Mouse (Mus musculus) limb, embryonic 11.5 days (tissue): ENCODE measurements around the gene Gpc6. TPM values are rescaled to one million over a fixed set of nuclear protein-coding genes. Genes with fewer than 3 reads are reported as not detected.

ENCODE experiments used
- ATAC-seq: fragments of 200-750 bp; cut with Nextera tagmentation; 2 replicates; pipeline ENCODE4 v1.8.0; 2017; ENCODE audit warnings: low read depth; ENCODE audit not compliant: insufficient number of reproducible peaks, low FRiP score, low TSS enrichment
- DNase-seq: peaks from one replicate; pipeline ENCODE4 v3.0.0-alpha.2; 2015; ENCODE audit warnings: low spot score
- H3K27ac ChIP-seq: fragments of 300-500 bp; sonication (generic); replicated peaks from 2 replicates; pipeline ENCODE4 v1.5.1; 2014; ENCODE audit warnings: low read depth, mild to moderate bottlenecking, low read length
- H3K27me3 ChIP-seq: fragments of 300-500 bp; sonication (generic); 2 replicates; pipeline ENCODE4 v1.6.1; 2014; ENCODE audit warnings: mild to moderate bottlenecking, low read length, mixed read lengths; ENCODE audit not compliant: control insufficient read depth, insufficient read depth
- H3K36me3 ChIP-seq: fragments of 300-500 bp; sonication (generic); 2 replicates; pipeline ENCODE4 v1.6.1; 2014; ENCODE audit warnings: mild to moderate bottlenecking, low read length, moderate library complexity, mixed read lengths; ENCODE audit not compliant: control insufficient read depth, insufficient read depth
- H3K4me1 ChIP-seq: fragments of 300-500 bp; sonication (generic); 2 replicates; pipeline ENCODE4 v1.6.1; 2014; ENCODE audit warnings: low read length, mixed read lengths; ENCODE audit not compliant: control insufficient read depth, insufficient read depth
- H3K4me2 ChIP-seq: fragments of 300-500 bp; sonication (generic); 2 replicates; pipeline ENCODE4 v1.6.1; 2014; ENCODE audit warnings: low read depth, mild to moderate bottlenecking, moderate library complexity; ENCODE audit not compliant: severe bottlenecking
- H3K4me3 ChIP-seq: fragments of 300-500 bp; sonication (generic); 2 replicates; pipeline ENCODE4 v1.5.1; 2014; ENCODE audit warnings: low read depth, low read length
- H3K9ac ChIP-seq: fragments of 300-500 bp; sonication (generic); 2 replicates; pipeline ENCODE4 v1.6.1; 2014; ENCODE audit warnings: mild to moderate bottlenecking, low read length
- H3K9me3 ChIP-seq: fragments of 300-500 bp; sonication (generic); 2 replicates; pipeline ENCODE4 v1.6.1; 2016; ENCODE audit warnings: low read length; ENCODE audit not compliant: control insufficient read depth
- WGBS: fragments of 180-500 bp; shearing (Covaris S2); extraction: QIAGEN DNeasy Blood & Tissue Kit; methylation state at CpG from one replicate; pipeline ENCODE4 v1.1.7; 2014; 5-methylcytosine and 5-hydroxymethylcytosine counted together
- polyA plus RNA-seq: library from polyadenylated mRNA; unstranded; fragments of >200 nt; fragmentation: Nextera tagmentation; extraction: Ambion mirVana; gene quantifications from 2 replicates; pipeline ENCODE4 v1.2.1, GENCODE M21; 2014

Gpc6 gene
- polyA plus RNA-seq, 1 experiment from 2014 or later, result 39.1 TPM

DNA sequence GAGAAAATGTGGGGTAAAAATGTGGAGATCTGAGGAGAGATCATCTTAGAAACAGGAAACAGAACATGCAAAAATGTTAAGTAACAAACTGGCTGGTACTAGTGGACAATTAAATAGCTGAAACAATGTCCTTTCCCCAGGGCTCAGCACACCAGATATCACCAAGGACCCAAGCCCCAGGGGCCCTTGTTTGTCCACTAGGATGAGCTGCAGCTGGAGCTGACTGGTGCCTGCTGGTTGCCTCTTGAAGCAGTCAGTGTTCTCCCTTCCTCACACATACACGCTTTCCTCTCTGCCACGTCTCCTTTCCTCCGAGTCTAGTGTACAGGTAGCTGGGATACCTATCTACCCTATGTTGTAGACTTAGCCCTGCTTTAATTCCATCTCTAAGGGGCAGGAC is 320.5 kb downstream of the Gpc6 start:
- 93% methylated on average over 3 of the region's 3 CpGs for WGBS
- H3K9me3 ChIP-seq, result no peaks in the 10 kb centered on the region
- no peak for ATAC-seq
- no peak overlapping the region for H3K27ac ChIP-seq
- H3K36me3 ChIP-seq, result no peaks in the 10 kb centered on the region
- H3K9ac ChIP-seq, result no peak overlapping the region
- H3K4me3 ChIP-seq, result no peak overlapping the region
- H3K4me2 ChIP-seq, result no peak overlapping the region
- H3K27me3 ChIP-seq, result no peaks in the 10 kb centered on the region
- no peaks in the 10 kb centered on the region; the same call in 1 of the 2 replicates for H3K4me1 ChIP-seq
- no peak for DNase-seq

DNA sequence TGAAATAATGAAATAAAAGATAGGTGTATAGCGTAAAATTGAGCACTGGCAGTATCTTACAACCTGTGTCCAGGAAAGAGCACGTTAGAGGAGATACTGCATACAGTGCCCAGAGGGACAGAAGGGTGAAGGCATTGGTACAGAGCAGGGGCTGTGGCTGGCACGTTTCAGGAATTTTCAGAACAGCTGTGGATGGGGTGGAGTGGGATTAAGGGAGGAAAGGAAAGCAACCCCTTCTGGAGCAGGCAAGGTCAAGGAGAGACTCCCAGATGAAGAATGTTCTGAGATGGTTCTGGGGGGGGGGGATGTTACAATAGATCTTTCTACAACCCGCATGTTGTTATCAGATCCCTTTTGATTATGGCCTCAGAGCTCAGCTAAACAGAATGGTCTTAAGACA is 331.1 kb downstream of the Gpc6 start:
- ATAC-seq (no peak), DNase-seq (no peak)
- 90% methylated on average over 4 of the region's 4 CpGs for WGBS

DNA sequence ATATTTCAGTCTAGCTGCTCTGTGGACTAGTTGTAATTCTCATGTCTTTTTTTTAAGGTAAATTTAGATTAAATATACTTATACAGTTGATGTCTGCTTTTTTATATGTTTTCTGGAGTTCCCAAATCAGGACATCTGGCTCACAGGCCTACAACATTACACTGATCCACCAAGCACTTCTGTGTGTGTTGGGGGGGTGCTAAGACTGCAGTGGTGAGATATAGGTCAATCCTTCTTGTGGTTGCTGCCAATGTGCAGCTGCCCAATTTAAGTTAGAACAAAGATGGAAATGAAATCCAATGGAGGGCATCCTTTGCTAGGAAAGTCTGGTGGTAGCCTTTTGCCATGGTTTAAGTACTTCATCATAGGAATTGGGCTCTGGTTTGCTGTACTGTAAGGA is 340.5 kb downstream of the Gpc6 start:
- H3K9ac ChIP-seq, result no peak overlapping the region
- no peak overlapping the region for H3K4me2 ChIP-seq
- no peaks in the 10 kb centered on the region for H3K9me3 ChIP-seq
- no peaks in the 10 kb centered on the region for H3K4me1 ChIP-seq
- DNase-seq (no peak), ATAC-seq (no peak)
- H3K36me3 ChIP-seq, result no peaks in the 10 kb centered on the region
- no peaks in the 10 kb centered on the region for H3K27me3 ChIP-seq
- H3K27ac ChIP-seq, result no peak overlapping the region
- no peak overlapping the region for H3K4me3 ChIP-seq

More for the DNA sequence above, 331.1 kb downstream of the Gpc6 start:
- no peak overlapping the region for H3K4me2 ChIP-seq
- H3K9me3 ChIP-seq, result no peaks in the 10 kb centered on the region
- H3K4me3 ChIP-seq, result no peak overlapping the region
- no peak overlapping the region for H3K9ac ChIP-seq
- no peak overlapping the region for H3K27ac ChIP-seq
- H3K4me1 ChIP-seq, result no peaks in the 10 kb centered on the region
- no peaks in the 10 kb centered on the region for H3K27me3 ChIP-seq
- H3K36me3 ChIP-seq, result no peaks in the 10 kb centered on the region

DNA sequence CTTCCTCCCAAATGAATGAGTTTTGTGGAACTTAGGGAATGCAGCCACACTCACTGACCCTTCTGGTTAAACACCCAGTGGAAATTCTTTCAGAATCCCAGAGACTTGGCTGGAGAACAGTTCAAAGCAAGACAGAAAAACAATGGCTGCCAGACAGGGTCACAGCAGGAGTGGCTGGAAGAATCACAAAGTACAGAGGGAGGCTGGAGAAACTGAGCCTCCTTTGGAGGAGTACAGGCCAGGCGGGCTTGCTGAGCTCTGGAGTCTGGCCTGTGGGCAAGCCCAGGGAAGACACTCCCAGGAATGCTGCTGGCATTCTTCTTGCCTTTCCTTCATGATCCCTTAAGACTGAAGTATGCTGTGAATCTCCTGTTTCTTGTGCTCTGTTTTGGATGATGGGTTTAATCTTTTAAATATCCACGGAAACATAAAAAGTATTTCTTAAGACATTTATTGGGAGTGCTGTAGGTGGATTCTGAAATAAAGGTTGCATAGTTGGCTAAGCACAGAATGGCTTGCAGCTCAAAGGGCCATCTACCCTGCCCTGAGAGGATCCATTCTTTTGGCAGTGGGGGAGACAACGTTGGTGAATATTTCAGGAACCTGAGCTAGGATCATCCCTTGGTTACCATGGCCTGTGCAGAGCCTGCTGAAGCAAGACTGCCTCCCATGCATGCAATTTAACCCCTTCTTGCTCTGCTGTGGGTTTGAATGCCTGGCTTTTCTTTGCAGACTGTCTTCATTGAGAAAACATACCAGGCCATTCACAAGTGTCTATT is 342.9 kb downstream of the Gpc6 start:
- no peak for DNase-seq
- Histone ChIP-seq H3K27ac (no peak overlapping the region), H3K4me2 (no peak overlapping the region), H3K36me3 (no peaks in the 10 kb centered on the region), H3K4me3 (no peak overlapping the region), H3K4me1 (no peaks in the 10 kb centered on the region), H3K9ac (no peak overlapping the region), H3K9me3 (no peaks in the 10 kb centered on the region), H3K27me3 (no peaks in the 10 kb centered on the region)
- 69% methylated on average over 3 of the region's 3 CpGs for WGBS
- no peak for ATAC-seq

DNA sequence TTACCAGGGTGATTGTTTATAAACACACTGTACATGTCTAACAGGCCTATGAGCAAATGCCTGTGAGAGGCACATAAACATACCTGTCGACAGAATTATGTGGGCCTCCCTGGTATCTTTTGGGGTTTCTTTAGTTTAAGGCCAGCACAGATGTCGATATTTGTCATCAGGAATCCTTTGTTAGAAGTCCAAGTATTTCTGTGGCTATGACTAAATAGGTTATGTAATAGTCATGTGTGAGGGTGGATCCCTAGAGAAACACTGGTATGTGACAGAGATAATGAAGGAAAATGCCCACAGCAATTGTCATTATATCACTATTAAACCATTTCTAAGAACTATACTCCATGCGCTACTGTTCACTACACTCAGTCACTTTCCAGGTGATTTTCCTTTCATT is 358.5 kb downstream of the Gpc6 start:
- DNase-seq (no peak), ATAC-seq (no peak)
- WGBS, result 97% methylated on average over 3 of the region's 3 CpGs
- H3K4me3 ChIP-seq, result no peak overlapping the region
- H3K9me3 ChIP-seq, result no peaks in the 10 kb centered on the region
- no peak overlapping the region for H3K9ac ChIP-seq
- no peak overlapping the region for H3K4me2 ChIP-seq
- H3K36me3 ChIP-seq, result no peaks in the 10 kb centered on the region
- no peak overlapping the region for H3K27ac ChIP-seq
- H3K4me1 ChIP-seq, result no peaks in the 10 kb centered on the region
- no peaks in the 10 kb centered on the region for H3K27me3 ChIP-seq

DNA sequence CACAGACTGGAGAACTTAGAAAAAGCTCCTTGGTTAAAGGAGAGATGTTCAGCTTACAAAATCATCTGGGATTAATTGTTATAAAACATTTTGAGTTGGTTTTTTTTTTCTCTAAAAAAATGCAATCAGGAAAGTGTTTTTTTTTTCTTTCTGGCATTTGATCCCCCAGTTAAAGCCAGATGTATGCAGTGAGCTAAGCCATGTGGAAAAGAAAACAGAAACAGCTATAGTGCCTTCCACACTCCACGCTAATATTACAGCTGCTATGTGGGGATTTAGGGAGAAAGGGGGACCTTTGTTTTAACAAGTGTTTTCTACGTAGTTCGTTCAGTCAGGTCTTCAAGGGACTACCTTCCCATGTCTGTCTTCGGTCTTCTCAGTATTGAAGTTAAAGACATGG is 368.6 kb downstream of the Gpc6 start:
- no peak overlapping the region for H3K4me2 ChIP-seq
- H3K27me3 ChIP-seq, result no peaks in the 10 kb centered on the region
- DNase-seq (no peak), ATAC-seq (no peak)
- no peak overlapping the region for H3K4me3 ChIP-seq
- no peaks in the 10 kb centered on the region for H3K36me3 ChIP-seq
- H3K27ac ChIP-seq, result no peak overlapping the region
- H3K9me3 ChIP-seq, result no peaks in the 10 kb centered on the region
- WGBS, result 83% methylated on average over 4 of the region's 4 CpGs
- H3K9ac ChIP-seq, result no peak overlapping the region
- H3K4me1 ChIP-seq, result no peaks in the 10 kb centered on the region

DNA sequence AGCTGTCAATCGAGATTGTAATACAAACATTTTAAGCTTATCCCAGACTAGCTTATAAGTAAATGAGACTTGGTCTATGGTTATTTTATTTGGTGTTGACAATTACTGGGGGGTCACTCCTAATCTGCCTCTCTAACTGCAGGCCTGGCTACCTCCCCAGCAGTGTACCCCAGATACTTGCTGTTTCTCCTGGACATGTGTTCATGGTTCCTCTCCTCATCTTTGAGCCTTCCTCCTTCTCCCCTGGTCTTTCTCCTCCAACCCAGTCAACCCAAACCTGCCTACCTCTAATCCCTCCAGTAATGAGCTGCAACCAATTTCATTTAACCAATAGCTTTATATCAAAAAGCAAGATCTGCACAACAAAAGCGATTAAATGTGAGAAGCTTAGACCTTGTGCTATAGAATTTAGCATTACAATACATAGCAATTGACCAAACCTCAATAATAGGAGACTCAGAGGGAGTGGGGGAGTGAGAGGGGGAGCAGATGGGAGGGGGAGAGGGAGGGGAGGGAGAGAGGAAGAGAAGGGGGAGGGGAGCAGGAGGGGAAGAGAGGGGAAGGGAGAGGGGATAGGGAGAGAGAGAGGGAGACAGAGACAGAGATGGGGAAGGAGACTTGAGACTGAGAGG is 371.2 kb downstream of the Gpc6 start:
- ATAC-seq, result no peak
- Histone ChIP-seq H3K27ac (no peak overlapping the region), H3K9ac (no peak overlapping the region), H3K4me3 (no peak overlapping the region), H3K27me3 (no peaks in the 10 kb centered on the region), H3K36me3 (no peaks in the 10 kb centered on the region), H3K4me2 (no peak overlapping the region), H3K4me1 (no peaks in the 10 kb centered on the region), H3K9me3 (no peaks in the 10 kb centered on the region)
- DNase-seq, result no peak
- 87% methylated on average over 2 of the region's 2 CpGs for WGBS

DNA sequence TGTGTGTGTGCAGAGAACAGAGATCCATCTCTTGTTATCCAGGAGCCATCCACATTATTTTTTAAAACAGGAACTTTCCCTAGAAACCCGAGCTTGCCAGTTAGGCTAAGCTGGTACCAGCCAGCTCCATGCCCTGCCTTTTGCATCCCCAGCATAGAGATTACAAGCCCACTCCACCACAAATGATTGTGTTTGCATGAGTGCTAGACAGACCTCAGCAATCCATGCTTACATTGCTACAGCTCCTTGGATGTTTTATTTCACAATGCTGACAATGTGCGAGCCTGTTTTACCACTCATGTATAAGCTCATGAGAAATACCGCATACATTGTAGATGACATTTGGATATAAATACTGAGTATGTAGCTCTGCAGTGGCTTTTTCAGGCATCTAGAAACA is 375.9 kb downstream of the Gpc6 start:
- Histone ChIP-seq H3K27me3 (no peaks in the 10 kb centered on the region), H3K4me1 (no peaks in the 10 kb centered on the region), H3K27ac (no peak overlapping the region), H3K4me2 (no peak overlapping the region), H3K36me3 (no peaks in the 10 kb centered on the region), H3K9ac (no peak overlapping the region), H3K9me3 (no peaks in the 10 kb centered on the region), H3K4me3 (no peak overlapping the region)
- WGBS, result 87% methylated on average over 3 of the region's 3 CpGs
- DNase-seq, result no peak
- no peak for ATAC-seq
